Mouse (Mus musculus) adrenal gland, postnatal 14 days (tissue): ENCODE results near the gene A430033K04Rik. TPM values are rescaled to one million over a fixed set of nuclear protein-coding genes. Genes with fewer than 3 reads are reported as not detected.

Experiments used
- DNase-seq: peaks from one replicate; pipeline ENCODE4 v3.0.0; 2021; ENCODE audit warnings: mixed read lengths
- microRNA-seq, 2 experiments: library from miRNA; unstranded; fragments of <30 nt; microRNA quantifications; one replicate each; pipeline ENCODE4 v1.2.0; 2021
- total RNA-seq: library from RNA; stranded (reverse); gene quantifications from 2 replicates; pipeline ENCODE4 v1.2.3, GENCODE M21; 2021

A430033K04Rik gene
- total RNA-seq, 1 experiment from 2014 or later = 6.1 TPM

DNA sequence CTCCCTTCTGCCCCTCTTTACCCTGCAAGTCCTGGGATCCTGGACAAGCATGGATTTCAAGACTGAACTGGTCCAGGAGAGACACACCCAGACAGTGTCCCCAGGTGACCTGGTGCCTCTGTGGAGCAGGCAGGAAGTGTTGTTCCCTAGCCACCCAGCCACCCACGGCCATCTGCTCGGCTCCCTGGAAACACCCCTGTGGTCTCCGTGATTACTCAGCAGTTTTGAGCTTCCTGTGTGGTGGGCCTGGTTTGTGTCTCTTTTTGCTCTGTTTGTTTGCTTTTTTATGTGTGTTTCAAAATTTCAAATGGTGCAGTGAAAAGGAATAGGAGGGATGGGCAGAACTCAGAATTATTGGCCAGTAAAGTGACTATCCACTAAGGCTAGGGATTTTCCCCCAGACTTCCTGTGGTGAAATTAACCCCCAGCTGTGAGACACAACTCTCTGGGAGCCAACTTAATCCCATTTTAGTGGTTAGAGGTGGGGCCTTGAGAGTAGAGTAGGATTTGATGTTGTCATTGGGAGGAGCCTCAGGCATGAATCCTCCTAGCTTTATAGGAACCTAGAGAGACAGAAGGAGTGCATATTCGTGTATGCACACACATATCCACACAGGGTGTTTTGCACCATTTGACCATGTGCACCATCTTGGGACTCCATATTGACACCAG is 72.0 kb downstream of the A430033K04Rik start:
- peak; percentile 45 for DNase-seq

DNA sequence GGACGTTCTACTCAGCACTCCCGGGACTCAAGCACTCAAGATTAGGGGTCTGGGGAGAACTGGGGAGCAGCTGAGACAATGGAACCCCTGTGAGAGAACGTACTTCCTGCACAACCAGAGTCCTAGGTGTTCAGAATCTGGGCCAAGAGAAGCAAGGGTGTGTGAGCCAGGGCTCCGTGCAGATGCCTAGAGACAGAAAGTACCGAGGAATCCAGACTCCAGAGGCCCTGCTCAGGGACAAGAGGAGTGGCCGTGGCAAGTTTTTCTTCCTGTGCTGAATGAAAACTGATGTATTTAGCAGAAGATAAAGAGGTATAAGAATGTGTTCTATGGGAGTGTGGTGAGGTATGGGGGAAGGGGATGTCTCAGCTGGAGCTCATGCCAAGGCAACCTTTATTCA is 74.8 kb downstream of the A430033K04Rik start:
- no peak for DNase-seq

Small RNAs within 50 kb of the gene (microRNA-seq; reads per million reads assigned to microRNA genes)
- 0 reads per million in 2 experiments for gene Gm24082

Other genes with a start within 250 kb of the A430033K04Rik start
- gene Zfp157, start 181.4 kb upstream of the A430033K04Rik start, total RNA-seq = 9.6 and 10.6 TPM in 2 replicates
- gene 1700123K08Rik, start 58.1 kb upstream of the A430033K04Rik start, total RNA-seq = not detected in 2 replicates
- gene Zfp68, start 3.1 kb upstream of the A430033K04Rik start, total RNA-seq = 20.0 and 24.1 TPM in 2 replicates
- 13.9 and 15.1 TPM in 2 replicates for gene Fam20c, start 131.7 kb downstream of the A430033K04Rik start, total RNA-seq
- gene Gm5294, start 197.2 kb downstream of the A430033K04Rik start, total RNA-seq = not detected in 2 replicates